Mouse (Mus musculus) erythroblast, adult 5-6 weeks (primary cell): ENCODE data around the gene Vmn2r35. TPM values are rescaled to one million over a fixed set of nuclear protein-coding genes. Genes with fewer than 3 reads are reported as not detected.
"Not testable (repeated sequence)": the region's sequence is repeated elsewhere in the genome, so short reads cannot be mapped to it uniquely, and the experiment has no call there.

Experiments
- ATAC-seq: replicated peaks from 2 replicates; pipeline ENCODE4 v1.8.0; 2016; ENCODE audit warnings: moderate number of reproducible peaks, mild to moderate bottlenecking, moderate TSS enrichment, inconsistent platforms; ENCODE audit not compliant: poor library complexity, low FRiP score, severe bottlenecking
- total RNA-seq, 2 experiments: library from RNA; stranded (forward) in 1 of 2; stranded (reverse) in 1 of 2; fragments of 150-400 nt in 1 of 2; fragments of 200-764, 138-1000 nt in 1 of 2; gene quantifications; 2 replicates each; pipeline versions ENCODE4 v1.2.3 to v1.2.4; 2015 to 2017; ENCODE audit warnings: low replicate concordance in 2 of 2

The Vmn2r35 gene
- not detected in 2 replicates for total RNA-seq (2015; ENCODE audit: low replicate concordance)
- total RNA-seq (2017; ENCODE audit: low replicate concordance) = not detected in 2 replicates

- not testable (repeated sequence) for ATAC-seq
Observed at GRCm38 (mm10) chr7:7819767-7820166, at the start of gene Vmn2r35. Gene Vmn2r35, minus strand, starts transcription at chr7:7819867.

DNA sequence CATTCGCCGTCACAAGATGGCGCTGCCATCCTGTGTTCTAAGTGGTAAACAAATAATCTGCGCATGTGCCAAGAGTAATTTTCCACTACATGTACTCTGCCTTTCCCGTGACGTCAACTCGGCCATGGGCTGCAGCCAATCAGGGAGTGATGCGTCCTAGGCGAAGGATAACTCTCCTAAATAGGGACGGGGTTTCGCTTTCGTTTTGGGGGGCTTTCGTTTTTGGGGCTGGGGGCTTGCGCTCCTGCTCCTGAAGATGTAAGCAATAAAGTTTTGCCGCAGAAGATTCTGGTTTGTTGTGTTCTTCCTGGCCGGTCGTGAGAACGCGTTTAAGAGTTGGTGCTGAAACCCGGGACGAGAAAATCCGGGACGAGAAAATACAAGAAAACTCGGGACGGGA is 25.5 kb downstream of the Vmn2r35 start:
- ATAC-seq = not testable (repeated sequence)

Other genes with a start within 250 kb of the Vmn2r35 start
- not detected in 2 replicates for gene Vmn2r34, start 130.4 kb downstream of the Vmn2r35 start, total RNA-seq (2015; ENCODE audit: low replicate concordance)
- not detected in 2 replicates for gene Vmn2r34, start 130.4 kb downstream of the Vmn2r35 start, total RNA-seq (2017; ENCODE audit: low replicate concordance)
- not detected in 2 replicates for gene Vmn2r36, start 82.6 kb upstream of the Vmn2r35 start, total RNA-seq (2015; ENCODE audit: low replicate concordance)
- gene Vmn2r36, start 82.6 kb upstream of the Vmn2r35 start, total RNA-seq (2017; ENCODE audit: low replicate concordance) = not detected in 2 replicates